Mouse (Mus musculus): ENCODE data around the gene Ints4. TPM values are rescaled to one million over a fixed set of nuclear protein-coding genes. Genes with fewer than 3 reads are reported as not detected.
A peak's percentile ranks its signal among the peaks of the same experiment; 100 is the strongest.

Gene Ints4
- polyA plus RNA-seq, 1 experiment from 2014 or later: 21.9 TPM

DNA sequence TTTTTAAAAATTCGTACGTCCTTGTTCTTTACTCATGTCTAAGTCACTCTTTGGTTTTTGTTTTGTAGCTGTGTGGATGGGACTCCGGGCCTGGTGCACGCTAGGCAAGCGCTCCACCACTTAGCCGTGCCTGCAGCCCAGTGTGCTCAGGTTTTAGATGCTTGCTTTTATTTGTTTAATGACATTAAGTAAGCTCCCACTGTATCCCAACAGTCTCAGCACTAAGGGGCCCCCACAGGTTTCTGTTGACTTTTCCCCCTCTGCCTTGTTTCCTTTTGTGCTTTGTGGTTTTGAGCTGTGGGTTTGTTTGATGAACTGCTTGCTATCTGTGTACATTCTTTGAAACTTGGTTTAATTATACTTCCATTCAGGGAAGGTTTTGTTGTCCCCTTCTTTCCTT lies 28.6 kb upstream of the Ints4 start:
- DNase-seq (ENCODE audit: low spot score): peak; percentile 51

DNA sequence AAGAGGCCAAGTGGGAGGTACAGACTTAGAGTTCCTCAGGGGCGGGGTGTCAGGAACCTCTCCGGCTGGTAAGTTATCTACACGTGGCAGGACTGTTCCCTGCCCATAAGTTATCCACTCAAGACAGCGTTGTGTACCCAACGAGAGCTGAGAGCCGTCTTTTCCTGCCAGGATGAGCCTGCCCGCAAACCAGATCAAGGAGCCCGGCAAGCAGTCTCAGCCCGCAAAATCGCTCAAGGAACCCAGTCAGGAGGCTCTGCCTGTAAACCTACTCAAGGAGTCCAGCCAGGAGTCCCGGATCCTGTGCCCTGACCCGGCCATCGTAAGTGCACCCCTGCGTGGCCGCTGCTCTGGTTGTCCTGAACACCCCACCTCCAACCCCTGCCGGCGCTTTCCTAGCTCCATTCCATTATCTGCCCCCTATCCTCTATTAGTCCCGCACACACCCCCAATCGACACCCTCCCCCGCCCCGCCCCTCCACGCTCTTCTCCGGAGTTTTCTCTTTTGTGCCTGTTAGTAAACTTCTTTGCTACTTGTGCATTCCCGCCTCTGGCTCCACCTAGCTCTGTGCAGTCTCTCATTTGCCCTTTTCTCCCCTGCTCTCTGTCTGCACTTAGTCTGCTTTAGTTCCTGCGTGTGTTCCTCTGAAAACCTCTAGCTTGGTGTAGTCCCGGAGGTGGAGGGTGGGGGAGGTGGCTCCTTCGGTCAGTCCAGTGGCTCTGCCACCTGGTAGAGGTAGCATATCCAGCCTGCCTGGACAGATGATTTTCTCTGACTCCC lies 27.4 kb upstream of the Ints4 start:
- H3K4me1 ChIP-seq (replicated peaks; ENCODE audit: control insufficient read depth, insufficient read depth): no peaks in the 10 kb centered on the region
- peak; percentile 68 for DNase-seq (ENCODE audit: low spot score)
- H3K9me3 ChIP-seq (ENCODE audit: control insufficient read depth, low read length): no peaks in the 10 kb centered on the region
- WGBS: 2% methylated on average over 27 of the region's 27 CpGs
- TF ChIP-seq EP300 (optimal IDR thresholded peaks at IDR 0.05) (no peak), CTCF (IDR thresholded peaks at IDR 0.05; ENCODE audit: low read depth) (no peak)
- peaks cover 4% of the 10 kb centered on the region; the same call in 1 of the 2 replicates for H3K36me3 ChIP-seq (ENCODE audit: control insufficient read depth, insufficient read depth, low read length)
- no peaks in the 10 kb centered on the region for H3K27me3 ChIP-seq (ENCODE audit: control insufficient read depth, insufficient read depth, low read length)
- peak overlapping the region; percentile 72 for H3K9ac ChIP-seq (ENCODE audit: low read length)
- peak overlapping the region; percentile 91 for H3K27ac ChIP-seq (replicated peaks)
- H3K4me2 ChIP-seq (replicated peaks; ENCODE audit: low read depth): peak overlapping the region; percentile 92
- peak overlapping the region; percentile 53 for H3K4me3 ChIP-seq (ENCODE audit: low read depth, low read length)
- ATAC-seq (ENCODE audit: low FRiP score, low TSS enrichment): peak; percentile 82

More for the DNA sequence above, 28.6 kb upstream of the Ints4 start:
- WGBS: 62% methylated on average over 6 of the region's 6 CpGs
- H3K36me3 ChIP-seq (ENCODE audit: control insufficient read depth, insufficient read depth, low read length): no peaks in the 10 kb centered on the region
- H3K4me2 ChIP-seq (replicated peaks; ENCODE audit: low read depth): peak overlapping the region; percentile 92; the same call in 1 of the 2 replicates
- H3K4me1 ChIP-seq (replicated peaks; ENCODE audit: control insufficient read depth, insufficient read depth): no peaks in the 10 kb centered on the region; the same call in 1 of the 2 replicates
- H3K27me3 ChIP-seq (ENCODE audit: control insufficient read depth, insufficient read depth, low read length): no peaks in the 10 kb centered on the region
- peak overlapping the region; percentile 91 for H3K27ac ChIP-seq (replicated peaks)
- peak; percentile 21; the same call in 1 of the 2 replicates for ATAC-seq (ENCODE audit: low FRiP score, low TSS enrichment)
- TF ChIP-seq CTCF (IDR thresholded peaks at IDR 0.05; ENCODE audit: low read depth) (no peak), EP300 (optimal IDR thresholded peaks at IDR 0.05) (no peak)
- H3K4me3 ChIP-seq (ENCODE audit: low read depth, low read length): no peak overlapping the region
- no peak overlapping the region for H3K9ac ChIP-seq (ENCODE audit: low read length)
- H3K9me3 ChIP-seq (ENCODE audit: control insufficient read depth, low read length): no peaks in the 10 kb centered on the region

GRCm38 (mm10) chr7:97454795-97455194 lies 26.0 kb upstream of the Ints4 start:
- Histone ChIP-seq H3K4me1 (replicated peaks; ENCODE audit: control insufficient read depth, insufficient read depth) (no peaks in the 10 kb centered on the region), H3K27ac (replicated peaks) (peak overlapping the region; percentile 40), H3K36me3 (ENCODE audit: control insufficient read depth, insufficient read depth, low read length) (peaks cover 4% of the 10 kb centered on the region; the same call in 1 of the 2 replicates), H3K9ac (ENCODE audit: low read length) (no peak overlapping the region), H3K4me2 (replicated peaks; ENCODE audit: low read depth) (peak overlapping the region; percentile 20; the same call in 1 of the 2 replicates), H3K4me3 (ENCODE audit: low read depth, low read length) (no peak overlapping the region), H3K9me3 (ENCODE audit: control insufficient read depth, low read length) (no peaks in the 10 kb centered on the region), H3K27me3 (ENCODE audit: control insufficient read depth, insufficient read depth, low read length) (no peaks in the 10 kb centered on the region)
- WGBS: 77% methylated on average over 10 of the region's 10 CpGs
- TF ChIP-seq EP300 (optimal IDR thresholded peaks at IDR 0.05): no peak
- no peak for TF ChIP-seq CTCF (IDR thresholded peaks at IDR 0.05; ENCODE audit: low read depth)
- peak; percentile 63 for DNase-seq (ENCODE audit: low spot score)
- ATAC-seq (ENCODE audit: low FRiP score, low TSS enrichment): peak; percentile 89

DNA sequence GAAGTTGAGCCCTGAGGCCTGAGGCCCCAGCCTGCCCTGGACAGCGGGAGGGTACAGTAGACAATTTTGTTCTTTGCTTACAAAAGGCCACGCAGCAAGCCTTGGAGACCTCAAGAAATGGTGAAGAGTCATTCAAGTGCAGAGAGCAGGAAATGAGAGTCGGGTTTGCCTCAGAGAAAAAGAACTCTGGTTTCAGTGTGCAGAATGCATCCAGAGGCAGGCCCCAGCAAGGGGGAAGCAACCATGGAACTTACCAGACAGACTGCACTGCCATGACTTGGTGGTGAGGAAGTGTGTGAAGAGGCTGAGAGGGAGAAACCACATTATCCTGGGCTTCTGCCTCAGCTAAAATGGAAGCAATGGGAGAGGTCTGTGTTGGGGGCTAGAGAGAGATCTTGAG lies 25.2 kb upstream of the Ints4 start:
- H3K27me3 ChIP-seq (ENCODE audit: control insufficient read depth, insufficient read depth, low read length): no peaks in the 10 kb centered on the region
- peak overlapping the region; percentile 31; the same call in 1 of the 2 replicates for H3K9ac ChIP-seq (ENCODE audit: low read length)
- no peaks in the 10 kb centered on the region for H3K9me3 ChIP-seq (ENCODE audit: control insufficient read depth, low read length)
- TF ChIP-seq EP300 (optimal IDR thresholded peaks at IDR 0.05) (no peak), CTCF (IDR thresholded peaks at IDR 0.05; ENCODE audit: low read depth) (no peak)
- no peak overlapping the region for H3K4me3 ChIP-seq (ENCODE audit: low read depth, low read length)
- peaks cover 4% of the 10 kb centered on the region; the same call in 1 of the 2 replicates for H3K36me3 ChIP-seq (ENCODE audit: control insufficient read depth, insufficient read depth, low read length)
- H3K4me1 ChIP-seq (replicated peaks; ENCODE audit: control insufficient read depth, insufficient read depth): no peaks in the 10 kb centered on the region
- 72% methylated on average over 3 of the region's 3 CpGs for WGBS
- no peak overlapping the region for H3K27ac ChIP-seq (replicated peaks)
- ATAC-seq (ENCODE audit: low FRiP score, low TSS enrichment) (no peak), DNase-seq (ENCODE audit: low spot score) (no peak)
- H3K4me2 ChIP-seq (replicated peaks; ENCODE audit: low read depth): peak overlapping the region; percentile 11; the same call in 1 of the 2 replicates

- no peak for DNase-seq (ENCODE audit: low spot score)
Observed at GRCm38 (mm10) chr7:97473001-97473400, 7.8 kb upstream of the Ints4 start.

GRCm38 (mm10) chr7:97479349-97479748 lies 1.4 kb upstream of the Ints4 start:
- H3K9ac ChIP-seq (ENCODE audit: low read length): no peak overlapping the region
- H3K36me3 ChIP-seq (ENCODE audit: control insufficient read depth, insufficient read depth, low read length): no peaks in the 10 kb centered on the region
- no peak overlapping the region for H3K4me2 ChIP-seq (replicated peaks; ENCODE audit: low read depth)
- no peak for TF ChIP-seq CTCF (IDR thresholded peaks at IDR 0.05; ENCODE audit: low read depth)
- TF ChIP-seq EP300 (optimal IDR thresholded peaks at IDR 0.05): no peak
- H3K27ac ChIP-seq (replicated peaks): no peak overlapping the region
- H3K27me3 ChIP-seq (ENCODE audit: control insufficient read depth, insufficient read depth, low read length): no peaks in the 10 kb centered on the region
- H3K9me3 ChIP-seq (ENCODE audit: control insufficient read depth, low read length): no peaks in the 10 kb centered on the region
- no peak overlapping the region for H3K4me3 ChIP-seq (ENCODE audit: low read depth, low read length)
- WGBS: 30% methylated on average over 3 of the region's 3 CpGs
- H3K4me1 ChIP-seq (replicated peaks; ENCODE audit: control insufficient read depth, insufficient read depth): no peaks in the 10 kb centered on the region; the same call in 1 of the 2 replicates
- DNase-seq (ENCODE audit: low spot score) (no peak), ATAC-seq (ENCODE audit: low FRiP score, low TSS enrichment) (no peak)

More at GRCm38 (mm10) chr7:97473001-97473400, 7.8 kb upstream of the Ints4 start:
- H3K36me3 ChIP-seq (ENCODE audit: control insufficient read depth, insufficient read depth, low read length): no peaks in the 10 kb centered on the region
- TF ChIP-seq CTCF (IDR thresholded peaks at IDR 0.05; ENCODE audit: low read depth) (no peak), EP300 (optimal IDR thresholded peaks at IDR 0.05) (no peak)
- H3K4me3 ChIP-seq (ENCODE audit: low read depth, low read length): no peak overlapping the region
- H3K27ac ChIP-seq (replicated peaks): no peak overlapping the region
- no peaks in the 10 kb centered on the region for H3K27me3 ChIP-seq (ENCODE audit: control insufficient read depth, insufficient read depth, low read length)
- H3K9me3 ChIP-seq (ENCODE audit: control insufficient read depth, low read length): no peaks in the 10 kb centered on the region
- no peak overlapping the region for H3K9ac ChIP-seq (ENCODE audit: low read length)
- no peaks in the 10 kb centered on the region for H3K4me1 ChIP-seq (replicated peaks; ENCODE audit: control insufficient read depth, insufficient read depth)
- H3K4me2 ChIP-seq (replicated peaks; ENCODE audit: low read depth): no peak overlapping the region
- ATAC-seq (ENCODE audit: low FRiP score, low TSS enrichment): no peak
- WGBS: 42% methylated on average over 5 of the region's 5 CpGs
